Mouse (Mus musculus): ENCODE data around the gene Sec23a. TPM values are rescaled to one million over a fixed set of nuclear protein-coding genes. Genes with fewer than 3 reads are reported as not detected.

Gene Sec23a
- total and polyA plus RNA-seq, 3 experiments, result 12.3 to 24.7 (median 18.0) TPM

GRCm38 (mm10) chr12:58924996-58925395, 86.8 kb downstream of the Sec23a start:
- in situ Hi-C loops (cut with MboI; ENCODE audit: low pct_ligation_motif_present, low pct_unique_long_range_greater_than_20kb, low sequenced_read_pairs) (loop anchor here (25.0 kb wide), 1 partner anchor 113 kb away; no protein-coding TSS in a partner anchor), dilution Hi-C loops (cut with MboI; ENCODE audit: extremely low pct_ligation_motif_present, extremely low pct_unique_long_range_greater_than_20kb, low sequenced_read_pairs) (no loop called here)
- no peak overlapping the region for H3K4me2 ChIP-seq (ENCODE audit: insufficient read depth, low read depth, poor library complexity, severe bottlenecking)
- H3K36me3 ChIP-seq (replicated peaks in 1 of 2; ENCODE audit: control insufficient read depth in 1 of 2, insufficient read depth in 1 of 2, low read length in 1 of 2), result no peaks in the 10 kb centered on the region
- no peaks in the 10 kb centered on the region for H3K27me3 ChIP-seq (replicated peaks)
- DNase-seq (ENCODE audit: extremely low read depth), result no peak
- no peak overlapping the region for H3K27ac ChIP-seq (ENCODE audit: insufficient read depth, low read depth)
- peaks cover 6 to 11% of the 10 kb centered on the region in 2 experiments for H3K4me1 ChIP-seq (ENCODE audit: control insufficient read depth in 1 of 2, insufficient read depth in 2 of 2)
- H3K79me2 ChIP-seq (replicated peaks; ENCODE audit: control insufficient read depth, extremely low read depth, insufficient read depth, poor library complexity, severe bottlenecking), result no peaks in the 10 kb centered on the region
- H3K9ac ChIP-seq (ENCODE audit: insufficient read depth, low read depth), result no peak overlapping the region
- TF ChIP-seq SIN3A (IDR thresholded peaks at IDR 0.05; ENCODE audit: low read length), result no peak
- 0 out of 2 replicates have a peak, but pooled peaks have one; percentile 27 for TF ChIP-seq NRF1 (IDR thresholded peaks at IDR 0.05; ENCODE audit: low read depth, low read length)
- no peak for TF ChIP-seq HCFC1 (IDR thresholded peaks at IDR 0.05; ENCODE audit: low read depth, low read length)
- TF ChIP-seq GABPA (IDR thresholded peaks at IDR 0.05; ENCODE audit: insufficient replicate concordance, low read depth, low read length), result no peak
- H3K9me3 ChIP-seq (replicated peaks; ENCODE audit: low read length), result no peaks in the 10 kb centered on the region
- H3K4me3 ChIP-seq (replicated peaks in 1 of 3; ENCODE audit: low read depth in 2 of 3, low read length in 2 of 3, poor library complexity in 1 of 3), result no peak overlapping the region

DNA sequence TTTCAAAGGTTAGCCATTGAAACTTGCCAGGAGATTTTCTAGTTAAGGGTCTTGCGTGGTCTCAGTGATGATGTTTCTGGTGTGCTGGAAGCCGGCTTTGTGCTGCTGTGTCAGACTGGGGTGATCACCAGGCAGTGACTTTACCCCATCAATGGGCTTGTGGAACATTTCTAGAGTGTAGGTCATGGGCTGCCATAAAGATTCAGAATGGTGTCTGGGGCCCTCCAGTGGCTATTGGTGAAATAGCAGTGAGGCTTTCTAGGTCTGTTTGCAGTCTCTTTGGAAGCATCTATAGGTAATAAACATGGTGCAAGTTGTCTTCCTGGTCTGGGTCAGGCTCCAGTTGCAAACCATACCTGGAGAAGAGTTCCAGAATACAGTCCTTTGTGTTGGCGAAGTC, 87.8 kb downstream of the Sec23a start:
- no peaks in the 10 kb centered on the region for H3K9me3 ChIP-seq (replicated peaks; ENCODE audit: low read length)
- DNase-seq (ENCODE audit: extremely low read depth), result peak; percentile 60
- H3K36me3 ChIP-seq (replicated peaks in 1 of 2; ENCODE audit: control insufficient read depth in 1 of 2, insufficient read depth in 1 of 2, low read length in 1 of 2), result no peaks in the 10 kb centered on the region
- dilution Hi-C loops (cut with MboI; ENCODE audit: extremely low pct_ligation_motif_present, extremely low pct_unique_long_range_greater_than_20kb, low sequenced_read_pairs) (no loop called here), in situ Hi-C loops (cut with MboI; ENCODE audit: low pct_ligation_motif_present, low pct_unique_long_range_greater_than_20kb, low sequenced_read_pairs) (no loop called here)
- no peaks in the 10 kb centered on the region for H3K79me2 ChIP-seq (replicated peaks; ENCODE audit: control insufficient read depth, extremely low read depth, insufficient read depth, poor library complexity, severe bottlenecking)
- TF ChIP-seq SMC3 (IDR thresholded peaks at IDR 0.05; ENCODE audit: low read depth, low read length) (peak; percentile 62), NELFE (IDR thresholded peaks at IDR 0.05; ENCODE audit: low read depth, low read length) (no peak), CHD2 (IDR thresholded peaks at IDR 0.05; ENCODE audit: low read length) (no peak), BHLHE40 (IDR thresholded peaks at IDR 0.05; ENCODE audit: low read depth, low read length) (no peak), ELF1 (IDR thresholded peaks at IDR 0.05; ENCODE audit: low read depth, low read length) (no peak), ZKSCAN1 (IDR thresholded peaks at IDR 0.05; ENCODE audit: borderline replicate concordance, low read depth, low read length) (no peak), JUND (conservative IDR thresholded peaks at IDR 0.05; ENCODE audit: low read depth, low read length) (no peak), PAX5 (IDR thresholded peaks at IDR 0.05; ENCODE audit: low read length) (no peak), KAT2A (IDR thresholded peaks at IDR 0.05; ENCODE audit: insufficient replicate concordance, low read length) (no peak), MYC (IDR thresholded peaks at IDR 0.05; ENCODE audit: low read depth, low read length) (no peak), MXI1 (IDR thresholded peaks at IDR 0.05; ENCODE audit: low read depth, low read length) (no peak), SIN3A (IDR thresholded peaks at IDR 0.05; ENCODE audit: low read length) (no peak), MAX (IDR thresholded peaks at IDR 0.05; ENCODE audit: low read length) (no peak), NRF1 (IDR thresholded peaks at IDR 0.05; ENCODE audit: low read depth, low read length) (no peak), RCOR1 (conservative IDR thresholded peaks at IDR 0.05; ENCODE audit: low read depth, low read length) (no peak), ZC3H11A (IDR thresholded peaks at IDR 0.05; ENCODE audit: low read depth, low read length) (no peak; the same call in 1 of the 2 replicates), CTCF (conservative IDR thresholded peaks at IDR 0.05 in 1 of 2, IDR thresholded peaks at IDR 0.05 in 1 of 2; ENCODE audit: low read depth in 2 of 2, low read length in 2 of 2) (peak; percentile 75 to 80), ZNF384 (IDR thresholded peaks at IDR 0.05; ENCODE audit: low read depth, low read length) (no peak), RAD21 (IDR thresholded peaks at IDR 0.05; ENCODE audit: low read depth, low read length) (peak; percentile 81)
- peaks cover 6 to 11% of the 10 kb centered on the region in 2 experiments for H3K4me1 ChIP-seq (ENCODE audit: control insufficient read depth in 1 of 2, insufficient read depth in 2 of 2)
- no peaks in the 10 kb centered on the region for H3K27me3 ChIP-seq (replicated peaks)
- H3K4me2 ChIP-seq (ENCODE audit: insufficient read depth, low read depth, poor library complexity, severe bottlenecking), result no peak overlapping the region
- no peak overlapping the region for H3K9ac ChIP-seq (ENCODE audit: insufficient read depth, low read depth)
- no peak overlapping the region for H3K27ac ChIP-seq (ENCODE audit: insufficient read depth, low read depth)
- no peak overlapping the region for H3K4me3 ChIP-seq (replicated peaks in 1 of 3; ENCODE audit: low read depth in 2 of 3, low read length in 2 of 3, poor library complexity in 1 of 3)

All from CH12.LX (cell line).